Mouse (Mus musculus) layer of hippocampus, postnatal 36 days (tissue): ENCODE measurements at regions not wholly inside any gene's neighbourhood (a gene's known extent, or its start where the extent isn't known, plus 50 kb on each side); places are given as distances from the start of the nearest gene placed in this dataset.
"Not testable (repeated sequence)": the region's sequence is repeated elsewhere in the genome, so short reads cannot be mapped to it uniquely, and the experiment has no call there.

Experiments
- DNase-seq, 2 experiments: peaks; one replicate each; pipeline ENCODE4 v3.0.0; 2022

DNA sequence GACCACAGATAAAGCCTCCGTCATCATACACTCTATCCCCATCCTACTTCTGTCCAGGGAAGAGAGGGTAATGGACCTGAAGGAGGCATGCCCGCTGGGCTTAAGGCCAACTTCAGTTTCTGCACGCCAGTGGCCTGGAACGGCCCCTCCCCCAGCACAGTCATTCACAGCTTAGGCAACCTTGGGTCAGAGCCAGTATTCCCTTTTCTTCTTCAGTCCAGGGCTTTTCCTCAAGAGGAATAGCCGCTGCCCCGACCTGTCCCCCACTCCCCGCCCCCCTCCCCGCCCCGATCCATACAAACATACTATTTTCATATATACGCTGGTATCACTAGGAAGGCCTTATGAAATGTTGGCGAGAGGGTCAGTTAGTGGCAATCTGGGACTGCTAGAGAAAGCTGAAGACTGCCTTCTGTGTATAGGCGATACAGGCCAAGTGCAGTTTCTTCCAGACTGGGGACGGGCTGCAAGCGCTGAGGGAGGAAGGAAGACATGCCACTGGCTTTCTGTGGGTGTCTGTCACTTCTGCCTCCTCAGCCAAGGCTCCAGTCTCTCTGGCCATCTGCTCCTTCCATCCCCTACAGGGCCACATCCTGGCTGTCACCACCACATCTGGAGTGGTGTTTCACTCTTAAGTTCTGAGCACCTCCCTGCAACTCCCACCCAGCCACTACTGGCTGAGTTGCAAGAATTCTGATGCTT, 113.5 kb upstream of the Lemd2 start:
- DNase-seq, result peak; percentile 48 to 65

DNA sequence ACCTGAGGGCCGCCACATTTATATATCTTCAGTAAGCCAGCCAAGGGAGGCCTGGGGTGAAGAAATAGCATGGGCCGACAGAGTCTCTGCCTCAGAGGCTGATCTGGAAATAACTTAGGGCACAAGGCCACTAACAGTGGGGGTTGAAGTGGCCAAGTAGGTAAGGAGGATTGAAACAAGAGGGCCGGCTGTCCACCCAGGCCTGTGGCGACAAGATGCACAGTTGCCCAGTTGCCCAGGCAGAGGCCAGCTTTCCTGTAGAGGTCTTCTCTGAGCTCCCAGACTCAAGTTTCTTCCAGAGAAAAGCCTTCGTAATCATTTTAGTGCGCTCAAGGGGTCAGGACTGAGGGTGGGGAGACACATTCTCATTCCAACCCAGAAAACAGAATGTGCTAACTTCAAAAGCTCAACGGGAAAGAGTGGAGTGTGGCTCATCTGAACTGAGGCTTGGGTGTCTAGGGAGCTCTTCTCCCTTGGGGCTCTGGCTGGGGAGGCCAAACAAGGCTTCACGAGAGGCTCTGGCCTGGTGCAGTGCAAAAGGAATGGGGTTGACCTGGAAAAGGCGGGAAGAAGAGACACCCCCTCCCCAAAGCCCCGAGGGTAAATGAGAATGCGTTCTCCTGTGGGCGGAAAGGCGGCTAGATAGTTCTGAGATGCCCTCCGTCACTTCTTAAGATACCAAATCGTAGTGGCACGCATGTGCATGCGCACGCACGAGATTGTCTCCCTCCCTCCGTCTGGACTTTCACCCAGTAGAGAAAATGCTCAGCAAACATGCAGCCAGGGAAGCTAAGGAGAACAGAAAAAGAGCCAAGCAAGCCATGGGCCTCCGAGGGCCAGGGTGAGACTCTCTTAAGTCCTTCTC, 112.7 kb upstream of the Lemd2 start:
- no peak for DNase-seq

DNA sequence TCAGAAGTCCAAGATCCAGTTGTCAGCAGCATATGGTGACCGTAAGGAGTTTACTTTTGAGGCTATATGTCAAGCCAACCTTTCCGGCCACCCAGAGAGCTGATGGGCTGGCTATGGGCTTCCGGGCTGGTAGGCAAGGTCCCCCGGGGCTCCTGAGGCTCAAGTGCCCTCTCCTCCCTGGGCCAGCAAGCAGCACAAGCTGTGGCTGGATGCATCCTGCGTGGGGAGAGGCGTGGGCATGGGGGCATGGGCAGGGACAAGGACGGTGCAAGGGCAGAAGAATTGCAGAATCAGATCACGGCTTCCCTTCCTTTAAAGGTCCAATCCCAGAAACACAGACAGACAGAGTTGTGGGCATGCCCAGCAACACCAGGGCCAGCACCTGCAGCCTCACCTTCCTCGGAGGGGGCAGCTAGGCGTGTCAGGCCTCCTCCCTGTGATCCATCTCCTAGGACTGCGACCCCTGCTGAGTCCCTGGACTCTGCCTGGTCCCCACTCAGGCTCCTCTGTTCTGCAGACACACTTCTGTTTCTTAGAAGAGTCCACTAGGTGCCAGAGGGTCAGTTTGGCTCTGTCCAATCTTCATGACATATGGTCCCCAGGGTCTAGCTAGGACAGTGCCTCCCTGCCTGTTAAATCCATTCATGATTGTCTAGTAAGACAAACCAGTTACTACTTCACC, 111.8 kb upstream of the Lemd2 start:
- DNase-seq, result no peak

DNA sequence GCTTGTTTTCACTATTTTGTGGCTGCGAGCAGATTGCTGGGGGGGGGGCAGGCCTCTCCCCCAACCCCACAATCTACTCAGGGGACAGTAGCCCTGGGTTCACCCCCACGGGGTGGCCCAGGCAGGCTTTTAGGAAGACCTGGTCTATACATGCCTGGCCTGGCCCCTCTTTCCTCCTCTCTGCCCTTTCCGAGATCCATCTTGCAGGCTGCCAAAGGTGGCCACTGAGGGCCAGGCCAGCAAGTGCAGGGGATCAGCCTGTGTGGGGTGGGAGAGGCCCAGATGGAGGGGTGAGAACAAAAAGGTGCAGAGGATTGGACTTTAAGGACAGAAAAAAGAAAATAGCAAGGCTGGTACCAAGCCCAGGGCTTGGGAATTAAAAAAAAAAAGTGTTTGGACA, 111.2 kb upstream of the Lemd2 start:
- DNase-seq, result no peak

DNA sequence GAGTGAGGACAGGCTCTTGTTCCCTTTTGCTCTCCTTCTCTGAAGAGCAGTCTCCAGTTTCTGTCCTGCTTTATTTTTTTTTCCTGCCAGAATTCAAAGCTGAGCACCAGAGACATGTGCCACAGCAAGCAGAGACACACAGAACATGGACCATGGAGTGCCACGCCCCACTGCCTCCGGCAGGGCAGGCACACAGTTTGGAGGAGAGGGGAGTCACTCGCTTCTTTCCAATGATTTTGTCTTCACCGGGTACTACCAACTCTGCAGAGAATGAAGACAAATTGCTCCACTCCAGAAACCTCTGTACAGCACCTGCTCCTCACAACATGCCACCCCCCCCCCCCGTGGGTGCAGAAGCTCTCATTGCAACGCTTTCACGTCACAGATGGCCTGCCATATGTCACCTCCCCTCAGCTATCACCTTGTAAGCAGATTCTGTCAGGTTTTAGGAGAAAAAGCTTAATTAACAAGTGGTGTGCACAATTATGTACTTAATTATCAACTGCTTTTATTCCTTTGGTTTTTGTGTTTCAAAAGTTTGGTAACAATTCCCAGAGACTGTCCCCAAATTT, 110.6 kb upstream of the Lemd2 start:
- no peak for DNase-seq

DNA sequence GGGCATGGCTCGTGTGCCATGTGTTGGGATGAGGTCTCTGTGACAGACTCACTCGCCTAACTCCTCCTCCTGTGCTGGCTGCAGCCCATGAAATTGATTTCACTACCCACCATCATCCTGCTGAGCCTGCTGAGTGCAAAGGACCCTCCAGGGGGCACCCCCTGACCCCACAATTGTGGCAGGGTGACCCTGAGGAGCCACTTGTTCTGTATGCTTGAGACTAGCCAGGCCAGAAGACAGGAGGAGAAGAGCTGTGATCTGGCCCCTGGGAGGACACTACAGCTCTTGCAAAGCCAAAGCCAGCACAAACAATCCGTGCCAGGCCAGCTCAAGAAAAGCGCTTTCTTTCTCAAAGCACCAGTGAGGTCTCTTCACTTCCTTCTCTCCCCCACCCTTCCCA, 104.7 kb upstream of the Lemd2 start:
- DNase-seq, result no peak

DNA sequence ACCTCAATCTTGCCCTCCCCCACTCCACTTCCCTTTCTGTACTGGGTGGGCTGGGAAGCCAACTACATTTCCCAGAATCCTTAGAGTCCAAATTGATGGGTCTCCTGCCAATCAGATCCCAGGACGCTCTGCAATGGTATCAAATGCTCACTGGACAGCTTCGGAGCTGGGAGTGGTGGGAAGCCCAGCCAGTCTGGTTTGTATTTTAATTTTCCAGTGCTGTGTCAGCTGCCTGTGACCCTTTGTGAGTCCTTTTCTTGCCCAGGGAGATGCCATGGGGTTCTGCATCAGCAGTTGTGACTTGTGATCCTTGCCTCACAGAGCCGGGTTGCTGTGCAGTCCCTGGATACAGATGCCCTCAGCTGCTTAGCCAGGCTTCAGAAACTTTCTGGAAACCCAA, 100.6 kb upstream of the Lemd2 start:
- DNase-seq, result no peak

DNA sequence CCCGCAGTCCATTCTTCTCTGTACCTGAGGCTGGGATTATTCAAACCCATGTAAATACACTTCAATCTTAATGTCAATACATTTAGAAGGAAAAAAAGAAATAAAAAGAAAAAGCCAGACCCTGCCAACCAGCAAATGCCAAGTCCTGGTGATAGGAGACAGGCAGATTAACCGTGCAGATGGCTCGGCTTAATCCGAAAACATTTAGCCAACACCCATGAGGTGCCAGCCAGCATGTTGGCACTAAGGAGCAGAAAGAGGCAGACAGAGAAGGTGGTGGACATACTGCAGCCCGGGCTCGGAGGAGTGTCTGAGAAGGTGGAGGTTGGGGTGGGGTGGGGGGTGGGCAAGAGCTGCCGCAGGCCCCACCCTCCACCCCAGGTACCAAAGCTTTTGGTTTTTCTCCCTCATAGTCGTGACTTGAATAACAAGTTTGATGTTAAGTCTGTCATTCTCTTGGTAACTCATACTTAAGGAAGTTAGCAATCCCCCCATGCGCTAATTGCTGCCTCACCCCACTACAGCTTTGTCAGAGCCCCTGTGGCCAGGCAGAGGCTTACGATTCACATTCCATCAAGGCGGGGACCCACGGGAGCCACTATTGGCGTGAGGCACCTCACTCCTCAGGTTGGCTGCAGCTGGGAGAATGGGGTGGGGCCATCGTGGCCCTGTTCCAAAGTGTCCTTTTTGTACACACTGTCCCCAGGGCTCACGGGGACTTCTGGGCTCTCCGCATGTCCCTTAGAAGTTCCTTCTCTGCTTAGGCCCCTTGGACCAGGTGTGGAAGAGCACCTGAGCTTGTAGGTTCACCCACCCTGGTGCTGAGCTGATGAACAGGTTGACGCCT, 99.6 kb upstream of the Lemd2 start:
- peak in 1 of 2 experiments; percentile 49 for DNase-seq

DNA sequence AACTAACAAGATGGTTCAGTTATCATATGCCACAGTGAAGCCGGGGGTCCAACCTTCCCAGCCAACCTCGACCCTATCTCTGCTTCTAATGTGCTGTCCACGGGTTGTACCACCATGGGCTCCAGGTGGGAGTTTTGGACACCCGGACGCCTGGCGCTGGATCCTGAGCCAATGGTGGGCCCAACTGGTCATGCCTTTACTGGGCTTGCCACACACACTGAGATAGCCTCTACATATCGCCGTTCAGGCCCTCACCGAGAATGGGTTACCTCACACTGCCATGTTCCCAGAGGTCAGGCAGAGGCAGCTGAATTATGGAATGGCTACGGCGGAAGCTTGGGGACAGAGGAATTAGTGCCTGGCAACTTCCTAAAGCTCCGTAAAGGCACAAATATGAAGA, 98.8 kb upstream of the Lemd2 start:
- DNase-seq, result no peak

DNA sequence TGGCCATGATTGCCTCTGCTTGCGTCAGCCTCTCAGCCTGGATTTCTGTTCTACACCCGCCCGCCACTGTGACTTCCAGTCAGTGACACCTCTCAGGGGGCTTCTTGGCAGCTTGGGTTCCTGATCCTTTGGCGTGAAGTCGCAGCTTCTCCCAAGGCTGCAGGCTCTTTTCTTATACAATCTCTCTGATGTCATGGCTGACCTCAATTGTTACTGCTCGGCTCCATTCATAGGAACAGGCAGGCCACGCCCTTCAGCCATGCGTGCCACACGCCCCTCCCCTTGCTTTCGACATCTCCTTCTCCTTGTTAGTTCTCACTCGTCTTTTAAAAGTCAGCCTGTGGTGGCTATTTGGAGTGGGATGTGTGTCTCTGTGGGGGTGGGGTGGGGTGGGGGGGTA, 97.1 kb upstream of the Lemd2 start:
- no peak for DNase-seq

DNA sequence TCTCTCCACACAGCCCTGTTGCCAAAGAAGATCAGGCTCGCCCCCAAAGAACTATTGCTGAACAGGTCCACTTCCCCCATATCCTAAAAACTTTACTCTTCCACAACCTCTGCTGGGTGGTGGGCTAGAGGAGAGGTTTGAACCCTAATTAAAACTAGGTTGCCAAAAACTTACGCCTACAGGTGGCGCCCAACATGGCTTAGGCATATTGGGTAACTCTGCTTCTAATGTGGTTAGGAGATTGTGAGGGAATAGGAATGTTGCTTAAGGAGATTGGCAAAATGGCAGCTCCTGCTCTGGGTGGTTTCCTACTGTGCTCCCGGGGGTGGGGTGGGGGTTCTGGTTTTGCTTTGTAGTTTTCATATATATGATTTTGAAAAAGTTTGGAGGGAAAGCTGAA, 95.0 kb upstream of the Lemd2 start:
- DNase-seq, result no peak

DNA sequence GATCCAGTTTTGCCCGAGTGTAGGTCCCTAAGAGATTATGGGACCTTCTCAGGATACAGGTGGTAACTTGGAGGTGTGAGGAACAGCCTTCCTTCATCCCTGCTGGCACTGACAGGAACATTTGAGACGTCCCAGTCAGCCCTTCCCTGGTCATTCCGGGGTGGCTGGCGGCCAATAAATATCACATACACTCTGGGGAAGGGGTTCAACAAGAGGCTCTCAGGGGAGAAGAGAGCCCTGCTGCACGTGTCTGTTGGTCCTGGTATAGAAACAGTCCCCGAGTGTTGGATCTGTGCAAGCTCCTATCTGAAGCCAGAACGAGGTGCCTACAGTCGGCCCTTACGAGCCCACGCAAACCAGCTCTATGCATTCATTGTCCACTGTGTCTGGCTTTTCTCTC, 94.1 kb upstream of the Lemd2 start:
- no peak for DNase-seq

DNA sequence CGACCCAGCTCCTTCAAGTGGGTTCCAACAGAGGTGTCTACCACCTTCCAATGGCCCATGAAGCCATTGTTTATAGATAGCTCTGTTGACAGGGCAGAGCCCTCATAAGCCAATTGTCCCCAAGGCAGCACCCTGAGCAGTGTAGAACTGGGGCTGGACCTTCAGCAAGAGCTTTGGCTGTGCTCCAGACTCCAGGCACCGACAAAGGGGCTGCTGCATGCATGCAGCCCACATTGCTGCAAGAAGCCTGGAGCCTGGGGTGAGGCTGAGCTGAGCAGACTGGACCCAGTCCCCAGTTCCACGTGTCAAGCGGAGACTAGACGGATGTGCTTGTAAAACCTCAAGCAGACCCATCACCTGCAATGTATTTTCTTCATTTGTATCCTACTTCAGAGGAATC, 91.9 kb upstream of the Lemd2 start:
- DNase-seq, result no peak

DNA sequence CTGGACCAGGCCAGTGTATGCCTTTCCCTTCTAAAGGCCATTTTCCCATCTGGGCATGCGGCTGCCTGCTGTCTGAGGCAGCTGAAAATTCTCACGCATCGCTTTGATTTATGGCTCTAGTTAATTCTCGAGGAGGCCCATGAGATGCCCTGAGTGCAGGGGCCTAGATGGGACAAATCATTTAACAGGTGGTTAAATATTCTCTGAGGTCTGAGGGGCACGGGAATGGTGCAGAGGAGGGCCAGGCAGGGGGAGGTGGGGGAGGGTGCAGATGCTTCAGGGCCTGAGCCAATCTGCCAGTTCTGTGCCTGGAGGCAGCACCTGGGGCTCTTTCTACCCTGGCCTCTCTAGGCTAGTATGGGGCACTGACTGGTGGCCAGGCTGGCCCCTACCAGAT, 89.9 kb upstream of the Lemd2 start:
- no peak for DNase-seq

DNA sequence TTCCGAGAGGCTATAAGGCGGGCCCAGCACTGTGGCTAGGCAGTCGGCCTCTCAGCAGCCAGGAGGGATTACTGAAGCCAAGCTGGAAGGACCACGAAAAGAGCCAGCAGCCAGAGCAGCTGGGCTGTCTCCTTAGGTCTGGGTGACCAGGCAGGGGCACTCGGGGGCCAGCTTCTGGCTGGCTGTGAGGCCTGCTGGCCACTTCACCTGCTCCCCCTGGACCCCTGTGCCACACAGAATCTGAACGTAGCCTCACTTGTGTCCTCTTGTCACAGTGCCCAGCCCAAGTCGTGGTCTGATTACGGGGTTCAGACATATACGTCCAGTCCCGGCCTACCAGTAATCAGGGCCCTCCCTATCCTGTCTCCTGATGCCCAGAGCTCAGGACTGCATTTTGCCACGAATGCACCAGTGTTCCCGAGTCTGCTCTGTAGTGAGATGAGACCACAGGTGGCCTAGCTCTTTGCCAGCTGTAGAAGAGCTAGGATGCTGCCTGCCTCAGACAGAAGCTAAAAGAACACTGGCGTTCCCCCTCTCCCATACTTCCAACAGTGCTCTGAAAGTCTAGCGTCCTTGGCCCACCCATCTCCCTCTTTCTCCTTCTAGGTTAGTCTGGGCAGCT, 89.4 kb upstream of the Lemd2 start:
- DNase-seq, result no peak

DNA sequence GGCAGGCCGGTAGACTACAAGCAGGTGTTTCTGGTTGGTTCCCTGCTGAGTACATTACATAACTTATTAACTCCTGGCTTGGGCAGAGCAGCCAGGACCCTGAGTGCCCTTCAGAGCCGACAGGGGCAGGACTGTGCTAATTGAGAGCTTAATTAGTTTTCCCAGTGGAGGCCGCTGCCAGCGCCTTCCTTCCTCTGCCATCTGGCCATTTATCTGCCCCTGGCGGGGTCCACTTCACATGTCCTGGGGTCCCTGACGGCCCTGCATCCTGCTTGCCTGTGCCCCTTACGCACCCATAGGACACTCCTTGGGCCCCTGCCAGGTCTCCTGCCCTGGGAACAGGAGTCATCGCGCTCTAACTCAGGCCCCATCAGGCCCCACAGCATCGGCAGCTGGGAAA, 87.4 kb upstream of the Lemd2 start:
- peak in 1 of 2 experiments; percentile 44 for DNase-seq

DNA sequence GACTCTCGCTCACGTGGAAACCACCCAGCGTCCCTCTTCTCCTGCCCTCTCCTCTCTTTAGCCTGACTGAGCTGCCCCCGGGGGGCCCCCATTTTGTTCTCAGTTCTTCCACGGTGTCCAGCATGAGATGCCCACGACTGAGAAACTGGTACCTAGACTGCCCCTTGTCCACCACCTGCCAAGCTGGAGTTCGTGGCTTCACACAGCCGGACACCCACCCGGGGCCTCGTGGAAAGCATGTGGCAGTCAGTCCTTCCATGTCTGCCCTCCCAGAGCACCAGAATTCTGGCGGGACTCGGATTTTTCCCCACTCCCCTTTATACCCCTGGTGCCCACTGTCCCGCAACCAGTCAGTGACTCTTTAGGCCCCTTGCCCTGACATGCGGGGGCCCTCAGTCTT, 86.9 kb upstream of the Lemd2 start:
- no peak for DNase-seq

DNA sequence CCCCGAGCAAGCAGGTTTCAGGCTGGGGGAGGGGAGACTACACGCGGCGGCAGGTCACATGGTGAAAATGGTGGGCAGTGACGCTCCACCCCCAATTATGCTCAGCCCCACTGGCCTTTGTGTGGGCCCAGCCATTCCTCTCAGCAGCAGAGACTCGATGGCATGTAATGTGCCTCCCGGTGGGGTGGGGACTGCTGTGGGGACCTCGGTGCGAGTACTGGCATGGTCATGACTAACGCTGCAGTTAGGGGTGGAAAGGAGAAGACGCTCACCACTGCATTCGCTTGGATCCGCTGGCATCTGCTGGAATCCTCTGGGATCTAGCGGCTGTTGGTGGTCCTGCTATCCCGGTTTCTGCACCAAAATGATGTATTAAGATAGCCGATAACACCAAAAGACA, 86.0 kb upstream of the Lemd2 start:
- DNase-seq, result peak in 1 of 2 experiments; percentile 2

DNA sequence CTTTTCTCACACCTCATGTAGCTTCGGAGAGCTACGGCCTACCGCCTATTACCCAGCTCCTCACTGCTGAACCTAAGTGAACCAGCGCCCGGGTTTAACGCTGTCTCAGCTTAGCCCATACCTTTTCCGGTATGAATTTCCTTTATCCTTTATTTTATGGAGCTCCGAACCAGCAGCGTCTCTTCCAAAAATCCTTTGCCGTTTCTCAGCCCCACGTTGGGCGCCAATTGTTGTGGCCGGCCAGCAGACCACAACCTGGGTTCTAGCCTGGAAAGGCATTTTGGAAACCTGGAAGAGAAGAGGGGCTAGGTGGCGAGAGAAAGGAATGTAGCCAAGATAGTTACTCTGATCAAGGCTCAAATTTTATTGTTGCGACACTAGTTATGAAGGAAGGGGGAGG, 85.5 kb upstream of the Lemd2 start:
- peak in 1 of 2 experiments; percentile 0 for DNase-seq

DNA sequence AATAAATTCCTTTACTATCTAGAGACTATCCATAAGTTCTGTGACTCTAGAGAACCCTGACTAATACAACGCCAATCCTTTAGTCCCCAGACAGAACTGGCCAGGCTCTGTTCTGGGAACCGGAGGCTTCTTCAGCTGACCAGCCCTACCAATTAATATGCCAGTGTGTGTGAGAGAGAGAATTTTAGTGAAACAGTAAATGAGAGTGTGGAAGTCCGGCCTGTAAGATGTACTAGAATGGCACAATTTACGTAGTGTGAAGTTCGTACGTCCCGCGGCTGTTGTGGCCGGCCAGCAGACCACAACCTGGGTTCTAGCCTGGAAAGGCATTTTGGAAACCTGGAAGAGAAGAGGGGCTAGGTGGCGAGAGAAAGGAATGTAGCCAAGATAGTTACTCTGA, 83.7 kb upstream of the Lemd2 start:
- not testable (repeated sequence) for DNase-seq

DNA sequence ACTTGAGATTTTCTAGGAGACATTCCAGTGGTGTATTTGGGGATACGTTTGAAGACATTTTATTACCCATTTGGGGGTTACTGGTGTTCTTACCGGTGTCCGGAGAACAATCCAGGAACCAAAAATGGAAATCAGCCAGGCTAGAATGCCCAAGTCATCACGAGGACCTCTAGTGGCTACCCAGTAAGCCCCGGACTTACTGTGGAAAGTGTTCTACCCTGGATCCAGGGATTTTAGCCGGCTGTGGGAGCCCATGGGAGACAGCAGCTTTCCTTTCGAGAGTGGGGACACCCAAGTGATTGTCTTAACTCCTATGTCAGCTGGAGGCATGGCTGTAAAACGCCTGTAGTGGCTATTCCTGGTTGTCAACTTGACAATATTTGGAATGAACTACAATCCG, 77.0 kb upstream of the Lemd2 start:
- DNase-seq, result peak in 1 of 2 experiments; percentile 2
